Mouse (Mus musculus): ENCODE results near the gene Tagln3. TPM values are rescaled to one million over a fixed set of nuclear protein-coding genes. Genes with fewer than 3 reads are reported as not detected.

Gene Tagln3
- total RNA-seq, 4 experiments from 2014 or later: 207 to 253 (median 235) TPM

Other genes starting within 250 kb of the Tagln3 start
- gene Gm609, start 231.6 kb downstream of the Tagln3 start, total RNA-seq (2022): under 1 TPM; 0.24 to 0.49 (median 0.38) TPM
- gene Gm17783, start 192.6 kb downstream of the Tagln3 start, total RNA-seq (2022): not detected
- not detected for gene Slc9c1, start 189.3 kb downstream of the Tagln3 start, total RNA-seq (2022)
- gene Gcsam, start 114.2 kb downstream of the Tagln3 start, total RNA-seq (2022): not detected
- under 1 TPM in 3 of 4 experiments, not detected in 1; 0.14 to 0.39 (median 0.18) TPM for gene BC016579, start 70.5 kb downstream of the Tagln3 start, total RNA-seq (2022)
- gene Tmprss7, start 30.9 kb downstream of the Tagln3 start, total RNA-seq (2022): 1 to 10 TPM; 1.3 to 2.5 (median 1.6) TPM
- 10 to 100 TPM; 19.5 to 27.1 (median 21.8) TPM for gene Abhd10, start 18.3 kb upstream of the Tagln3 start, total RNA-seq (2022)
- 1 to 10 TPM; 5.0 to 6.8 (median 5.6) TPM for gene Phldb2, start 229.0 kb upstream of the Tagln3 start, total RNA-seq (2022)

All from layer of hippocampus, adult 8-10 months (tissue).